Mouse (Mus musculus) CD4-positive helper T cell, adult 2 months (primary cell): Measurements from ENCODE around the gene Tmem30a.
A peak's percentile ranks its signal among the peaks of the same experiment; 100 is the strongest.

Source experiments
- DNase-seq: peaks from one replicate; pipeline ENCODE4 v3.0.0-alpha.2; 2012; ENCODE audit warnings: low read depth, missing footprints, low spot score

The Tmem30a gene

DNA sequence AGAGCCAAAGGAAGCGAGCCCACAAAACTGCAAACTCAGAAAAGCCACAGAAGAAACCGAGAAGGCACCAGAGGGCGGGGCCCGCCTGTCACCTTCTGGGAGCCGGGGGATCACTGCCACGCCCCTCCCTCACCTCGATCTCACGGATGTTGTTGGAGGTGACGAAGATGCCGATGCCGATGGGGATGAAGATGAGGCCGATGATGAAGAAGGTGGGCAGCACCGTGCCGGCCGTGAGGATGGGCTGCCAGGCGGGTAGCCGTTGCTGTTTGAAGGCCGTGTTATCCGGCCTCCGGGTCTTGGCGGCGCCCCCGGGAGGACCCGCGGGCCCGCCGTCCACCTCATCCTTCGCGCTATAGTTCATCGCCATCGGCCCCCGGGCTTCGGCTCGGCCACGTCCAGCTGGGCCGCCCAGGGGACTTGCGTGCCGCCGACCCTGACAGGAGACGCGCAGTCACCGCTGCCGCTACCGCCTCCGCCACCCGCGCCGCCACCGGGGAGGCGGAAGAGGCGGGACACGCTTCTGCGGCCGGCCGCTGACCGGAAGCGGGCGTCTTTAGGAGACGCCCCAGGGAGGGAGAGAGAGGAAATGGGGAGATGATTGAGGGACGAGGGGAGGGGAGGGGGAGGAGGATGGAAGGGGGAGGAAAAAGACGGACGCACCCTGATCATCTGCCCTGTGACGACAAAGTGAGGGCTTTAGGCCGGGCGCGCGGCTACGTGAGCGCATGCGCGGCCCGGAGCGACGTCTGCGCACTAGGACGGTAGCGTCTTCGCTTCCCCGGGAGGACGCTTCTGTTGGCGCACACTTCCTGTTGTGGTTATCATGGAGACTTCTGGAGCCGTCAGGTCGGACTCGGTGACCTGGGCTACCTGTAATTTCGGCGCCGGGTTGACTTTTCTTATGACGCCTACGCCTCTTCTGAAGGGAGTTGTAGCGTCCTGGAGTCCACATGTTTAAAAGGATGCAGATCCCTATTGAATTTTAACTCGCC lies at the start of gene Tmem30a:
Gene Tmem30a (minus strand): TSS at position 667 of the 995 bp plus-strand sequence.
- peak; percentile 98 for DNase-seq

DNA sequence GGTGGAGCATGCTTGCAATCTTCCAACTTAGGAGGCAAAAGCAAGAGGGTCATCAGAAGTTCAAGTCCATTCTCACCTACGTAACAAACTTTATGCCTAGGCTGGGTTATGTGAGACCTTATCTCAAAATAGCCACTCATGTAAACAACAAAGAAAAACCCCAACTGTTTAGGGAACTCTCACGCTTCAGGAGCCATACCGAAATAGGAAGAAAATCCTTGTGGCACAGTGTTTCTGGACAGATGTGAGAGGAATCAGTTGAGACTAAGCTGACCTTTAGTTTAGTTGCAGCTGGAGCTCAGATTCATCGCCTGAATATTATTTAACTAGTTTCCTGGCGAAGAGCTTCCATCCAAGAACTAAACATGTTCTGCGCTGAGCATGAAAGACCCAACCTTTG lies 49.3 kb upstream of the Tmem30a start:
- DNase-seq, result no peak

DNA sequence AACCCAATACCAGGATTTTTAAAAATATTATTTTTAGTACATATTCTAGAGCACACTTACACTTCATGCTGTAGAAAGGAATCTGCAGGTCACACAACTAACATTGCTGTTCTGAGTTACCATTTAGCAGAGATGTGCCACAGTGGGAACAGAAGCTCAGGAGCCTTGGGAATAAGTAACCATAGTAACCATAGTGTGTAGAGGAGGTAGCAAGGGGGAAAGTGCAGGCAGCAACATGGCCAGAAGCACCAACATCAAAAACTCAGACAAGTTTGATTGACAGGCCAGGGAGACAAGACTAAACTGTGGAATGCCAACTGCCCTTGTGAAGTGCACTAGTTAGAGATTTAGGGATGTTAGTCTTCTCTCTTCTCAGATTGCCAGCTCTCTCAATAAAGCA lies 48.7 kb upstream of the Tmem30a start:
- no peak for DNase-seq

DNA sequence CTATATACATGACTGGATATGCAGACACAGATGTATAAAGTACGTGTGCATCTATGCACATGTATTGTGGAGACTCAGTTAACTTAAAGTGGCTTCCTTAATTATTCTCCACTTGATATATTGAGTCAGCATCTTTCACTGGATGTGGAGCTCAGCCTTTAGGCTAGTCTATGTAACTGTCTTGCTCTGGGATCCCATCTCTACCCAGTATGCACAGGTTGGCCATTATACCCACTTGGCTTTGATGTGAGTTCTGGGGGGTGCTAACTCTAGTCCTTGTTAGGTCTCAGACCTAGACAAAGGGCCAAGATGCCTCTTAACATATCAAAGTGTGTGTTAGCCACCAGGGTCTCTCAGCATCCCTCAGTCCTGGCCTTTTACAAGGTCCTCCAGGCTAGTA lies 38.0 kb upstream of the Tmem30a start:
- no peak for DNase-seq

DNA sequence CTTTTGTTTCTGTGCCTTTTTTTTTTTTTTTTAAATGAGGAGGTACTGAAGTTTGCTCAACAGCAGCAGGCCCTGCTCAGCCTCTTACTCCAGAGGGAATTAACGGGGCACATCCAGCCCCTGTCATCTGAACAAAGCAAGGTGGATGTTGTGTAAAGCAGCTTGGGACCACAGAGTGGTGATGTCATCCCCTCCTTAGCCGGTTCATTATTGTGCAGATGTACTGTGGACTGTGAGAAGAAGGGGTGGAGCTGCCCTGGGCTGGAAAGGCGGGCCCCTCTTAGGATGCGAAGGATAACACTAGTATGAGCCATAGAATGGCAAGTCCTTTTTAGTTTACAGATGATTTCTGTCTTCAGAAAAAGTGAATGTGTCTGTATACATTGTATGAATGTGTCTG lies 37.6 kb upstream of the Tmem30a start:
- DNase-seq, result no peak

DNA sequence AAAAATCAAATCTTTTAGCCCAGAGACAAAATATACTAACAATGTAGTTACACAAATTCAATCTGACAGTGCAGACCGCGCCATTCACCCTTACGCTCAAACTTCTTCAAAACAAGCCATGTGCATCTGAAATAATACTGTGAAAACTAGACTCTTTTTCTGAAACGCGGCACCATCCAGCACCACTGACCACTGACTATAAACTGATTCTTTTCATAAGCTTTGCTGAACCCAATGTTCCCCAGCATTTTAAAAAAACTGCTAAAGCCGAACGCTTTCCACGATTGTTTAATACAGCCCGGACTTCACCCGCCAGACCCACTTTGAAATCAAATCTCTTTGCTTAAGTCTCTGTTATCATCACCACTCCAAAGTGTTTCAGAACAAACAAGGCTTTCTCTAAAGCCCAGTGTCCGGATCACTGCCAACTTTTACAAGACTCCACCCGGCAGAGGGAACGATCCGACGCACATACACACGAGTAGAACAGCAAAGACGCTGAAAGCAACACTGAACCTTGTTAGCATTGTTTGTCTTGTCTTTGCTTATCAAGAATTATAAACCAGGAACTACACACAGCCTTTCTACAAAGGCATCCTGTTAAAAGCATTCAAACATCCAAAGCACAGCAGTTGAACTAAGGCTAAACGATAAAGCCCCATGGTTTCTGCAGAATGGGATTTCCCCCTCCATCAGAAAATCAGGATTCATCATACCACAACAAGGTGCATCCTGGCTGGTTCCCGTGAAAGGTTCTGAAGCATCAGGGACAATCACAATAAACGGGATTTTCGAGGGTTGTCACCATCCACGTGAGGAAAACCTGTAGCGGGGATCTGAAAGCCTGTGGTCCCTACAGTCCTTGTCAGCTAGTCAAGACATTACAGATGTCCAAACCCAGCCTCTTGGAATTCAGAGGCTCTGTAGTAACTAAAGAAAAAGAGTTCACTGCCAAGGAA lies 36.8 kb upstream of the Tmem30a start:
- DNase-seq, result no peak

DNA sequence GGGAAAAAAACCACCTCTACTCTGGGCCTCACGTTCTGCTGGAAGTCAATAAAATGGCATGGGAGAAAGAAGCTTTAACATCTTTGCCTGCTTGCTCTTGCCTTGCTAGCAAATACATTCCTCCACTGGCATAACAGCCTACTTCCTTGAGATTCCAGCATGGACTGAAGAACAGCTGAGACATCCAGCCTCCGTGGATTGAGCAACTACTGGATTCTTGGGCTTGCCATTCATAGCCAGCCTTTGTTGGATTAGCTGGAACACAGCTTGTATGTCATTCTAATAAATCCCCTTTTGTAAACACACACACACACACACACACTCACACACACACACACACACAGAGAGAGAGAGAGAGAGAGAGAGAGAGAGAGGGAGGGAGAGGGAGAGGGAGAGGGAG lies 33.8 kb upstream of the Tmem30a start:
- DNase-seq, result no peak

DNA sequence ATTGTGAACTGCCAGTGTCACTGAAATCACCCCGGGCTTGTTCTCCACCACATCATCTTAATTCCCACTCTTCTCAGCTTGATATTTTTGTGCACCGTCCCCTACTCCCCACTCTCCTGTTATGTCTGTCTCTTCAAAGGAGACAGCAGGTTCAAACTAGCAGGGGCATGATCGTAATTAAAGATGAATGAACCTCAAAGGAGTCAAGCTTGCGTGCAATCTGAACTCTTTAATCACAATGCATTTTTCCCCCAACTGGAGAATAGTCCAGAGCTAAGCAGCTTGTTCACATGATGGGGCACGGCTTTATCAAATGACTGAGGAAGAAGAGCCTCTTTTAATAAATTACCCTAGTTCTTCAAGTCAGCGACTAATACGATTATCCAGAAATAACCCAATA lies 32.2 kb upstream of the Tmem30a start:
- no peak for DNase-seq

DNA sequence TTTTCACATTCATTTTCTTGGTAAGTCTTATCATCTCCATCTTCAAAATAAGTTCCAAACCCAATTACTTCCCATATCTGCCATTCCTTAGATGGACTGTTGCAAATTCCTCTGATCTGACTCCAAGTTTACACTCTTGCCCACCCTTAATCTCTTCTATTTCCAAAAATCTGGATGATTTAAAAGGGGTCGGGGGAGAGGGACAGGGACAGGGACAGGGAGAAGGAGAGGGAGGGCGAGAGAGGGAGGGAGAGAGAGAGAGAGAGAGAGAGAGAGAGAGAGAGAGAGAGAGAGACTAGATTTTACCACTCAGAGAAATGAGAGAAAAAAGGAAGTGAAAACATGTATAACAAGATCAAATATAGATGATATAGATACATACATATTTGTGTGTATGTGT lies 30.5 kb upstream of the Tmem30a start:
- DNase-seq, result no peak

DNA sequence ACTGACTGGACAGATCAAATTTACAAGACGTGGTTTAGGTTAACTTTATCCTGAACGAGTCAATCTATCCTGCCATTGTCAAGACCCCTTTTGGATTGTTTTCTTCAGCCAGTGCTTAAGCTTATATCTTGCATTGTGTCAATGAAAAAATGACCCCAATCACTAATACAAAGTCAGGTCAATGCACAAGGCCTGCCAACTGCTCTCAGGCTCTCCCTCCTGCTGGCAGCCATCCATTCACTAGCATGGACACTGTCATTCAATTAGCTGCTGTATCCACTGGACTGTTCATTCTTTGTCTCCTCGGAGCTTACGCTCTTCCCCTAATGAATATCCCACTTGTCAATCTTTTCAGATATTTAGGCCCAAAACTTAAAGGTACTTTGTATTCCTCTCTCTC lies 30.1 kb upstream of the Tmem30a start:
- no peak for DNase-seq

DNA sequence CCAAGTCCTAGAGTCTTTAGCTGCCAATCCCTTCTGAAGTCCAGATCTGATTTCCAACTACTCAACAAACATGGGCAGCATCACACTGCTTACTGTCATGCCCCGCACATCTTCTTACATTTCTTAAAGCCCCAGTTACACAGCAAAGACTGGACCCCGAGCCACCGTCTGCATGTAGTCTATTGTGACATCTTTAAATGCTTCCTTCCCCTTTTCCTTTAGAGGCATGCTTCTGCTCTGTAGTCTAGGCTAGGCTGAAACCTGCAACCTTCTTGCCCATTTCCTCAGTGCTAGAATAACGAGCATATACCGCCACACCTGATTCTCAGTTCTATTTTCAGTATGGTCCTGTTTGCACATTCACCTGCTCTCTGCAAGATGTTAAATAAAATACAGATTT lies 23.2 kb upstream of the Tmem30a start:
- DNase-seq, result no peak

DNA sequence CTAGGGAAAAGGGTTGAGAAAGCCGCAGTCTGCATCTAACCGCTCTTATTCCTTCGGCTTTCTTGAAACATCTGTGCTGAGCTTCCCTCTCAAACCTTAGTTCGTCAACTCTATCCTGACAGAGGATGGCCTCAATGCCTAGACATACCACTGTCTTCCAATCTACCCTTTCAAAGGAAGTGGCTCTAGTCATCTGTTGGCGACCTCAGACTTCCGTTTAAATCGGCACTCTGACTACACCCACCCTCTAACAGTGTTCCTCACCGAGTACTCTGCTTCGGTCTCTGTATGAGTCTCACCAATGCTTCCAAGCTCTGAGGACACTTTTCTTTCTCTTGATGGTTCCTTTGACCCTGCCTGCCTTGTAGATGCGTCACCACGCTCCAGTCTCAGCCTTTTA lies 22.7 kb upstream of the Tmem30a start:
- DNase-seq, result peak; percentile 45

DNA sequence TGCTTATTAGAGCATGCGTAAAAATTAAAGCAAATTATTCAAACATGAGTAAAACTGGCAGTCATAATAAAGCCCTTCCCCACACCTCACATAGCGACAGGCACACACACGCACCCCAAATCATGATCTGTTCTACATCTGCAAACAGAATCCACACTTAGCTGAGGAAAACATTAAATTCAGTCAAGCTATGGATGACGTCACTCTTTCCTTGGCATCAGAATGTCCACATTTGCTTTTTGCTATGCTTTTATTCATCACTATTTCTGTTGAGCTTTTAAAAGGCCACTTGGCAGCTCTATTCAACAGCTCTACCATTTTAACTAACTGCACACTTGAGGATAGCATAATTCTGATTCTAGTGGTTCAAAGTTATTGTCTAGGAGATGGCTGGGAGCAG lies 21.3 kb upstream of the Tmem30a start:
- no peak for DNase-seq

DNA sequence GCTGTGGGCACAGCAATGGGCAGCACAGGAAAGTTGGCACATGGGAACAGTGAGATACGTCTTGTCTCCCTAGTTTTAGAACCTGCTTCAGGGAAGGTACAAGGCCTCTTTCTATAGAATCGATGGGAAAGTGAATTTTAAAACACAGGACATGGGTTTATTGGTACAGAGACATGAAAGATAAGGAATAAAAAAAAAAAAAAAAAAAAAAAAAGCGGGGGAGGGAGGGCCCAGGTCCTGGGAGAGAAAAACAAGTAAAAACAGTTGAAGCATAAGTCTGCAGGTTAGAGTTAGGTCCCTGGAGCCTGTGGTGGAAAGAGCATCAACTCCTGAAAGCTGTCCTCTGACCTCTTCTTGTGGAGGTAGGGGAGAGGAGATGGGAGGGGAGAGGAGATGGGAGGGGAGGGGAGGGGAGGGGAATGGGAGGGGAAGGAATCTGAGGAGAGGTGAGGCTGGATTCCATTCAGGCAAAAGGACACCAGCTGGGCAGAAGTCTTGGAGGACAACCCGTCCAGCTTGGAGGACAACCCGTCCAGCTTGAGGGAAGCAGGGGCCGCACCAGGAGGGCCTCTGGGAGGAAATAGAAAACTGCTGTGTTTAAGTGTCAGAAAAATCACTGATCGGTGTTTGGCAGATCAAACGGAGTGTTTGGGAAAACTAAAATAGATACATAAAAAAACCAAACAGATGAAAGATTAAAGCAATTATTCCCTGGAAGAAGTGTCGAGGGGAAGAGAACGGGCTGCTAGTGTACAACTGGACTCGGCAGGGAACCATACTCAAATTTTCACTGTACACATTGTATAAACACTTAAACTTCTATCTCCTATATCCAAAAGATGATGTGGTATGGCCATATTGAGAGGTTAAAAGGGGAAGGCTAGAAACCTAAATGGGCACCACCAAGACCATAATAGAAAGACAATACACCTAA lies 17.9 kb upstream of the Tmem30a start:
- DNase-seq, result no peak

DNA sequence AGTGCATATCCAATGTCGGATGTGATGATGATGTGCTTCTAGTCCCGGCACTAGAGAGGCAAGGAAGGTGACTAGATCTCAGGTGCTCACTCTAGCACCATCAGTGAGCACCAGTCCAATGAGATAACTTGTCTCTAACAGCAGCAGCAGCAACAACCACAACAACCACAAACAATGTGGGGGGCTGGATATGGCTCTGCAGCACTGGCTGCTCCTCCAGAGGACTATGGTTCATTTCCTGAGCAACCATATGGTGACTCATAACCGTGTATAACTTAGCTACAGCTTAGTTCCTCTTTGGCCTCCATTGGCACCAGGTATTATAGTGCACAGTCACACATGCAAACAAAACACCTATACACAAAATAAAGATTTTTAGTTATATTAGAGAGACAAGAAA lies 17.2 kb upstream of the Tmem30a start:
- DNase-seq, result peak; percentile 41

DNA sequence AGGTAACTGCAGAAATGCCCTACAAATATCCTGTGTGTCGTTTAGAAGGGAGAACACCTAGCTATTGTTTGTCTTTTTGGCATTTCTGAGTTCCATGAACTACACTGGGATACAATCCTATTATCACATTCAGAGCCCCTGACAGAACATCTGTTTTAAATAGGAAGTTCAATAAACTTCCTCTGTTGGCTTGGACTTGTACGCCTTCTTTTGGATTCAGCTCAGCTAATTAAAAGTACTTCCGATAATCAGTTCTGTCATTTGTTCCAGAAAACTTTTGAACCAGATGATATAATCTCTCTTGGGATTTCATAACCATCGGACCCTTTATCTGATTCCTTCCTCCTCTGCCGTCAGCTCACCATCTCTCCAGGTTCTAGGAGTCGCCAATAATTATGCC lies 16.1 kb upstream of the Tmem30a start:
- no peak for DNase-seq

DNA sequence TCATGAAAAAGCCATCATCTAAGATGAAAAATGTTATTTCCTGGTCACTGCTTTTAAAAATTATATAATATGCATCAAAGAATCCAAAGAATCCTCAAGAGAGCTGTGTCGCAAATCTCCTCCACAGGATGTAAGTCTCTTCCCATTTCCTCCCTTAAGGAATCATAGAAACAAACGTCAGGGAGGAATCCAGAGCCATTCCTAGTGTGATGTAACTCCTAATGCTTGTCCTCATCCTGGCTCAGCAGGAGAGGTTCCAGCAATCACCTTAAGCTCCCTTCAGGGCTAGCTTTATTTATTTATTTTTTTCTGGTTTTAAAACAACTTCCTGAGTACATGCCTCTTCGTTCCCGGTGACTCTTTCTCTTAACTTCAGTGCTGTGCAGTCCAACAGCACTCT lies 13.9 kb upstream of the Tmem30a start:
- no peak for DNase-seq

DNA sequence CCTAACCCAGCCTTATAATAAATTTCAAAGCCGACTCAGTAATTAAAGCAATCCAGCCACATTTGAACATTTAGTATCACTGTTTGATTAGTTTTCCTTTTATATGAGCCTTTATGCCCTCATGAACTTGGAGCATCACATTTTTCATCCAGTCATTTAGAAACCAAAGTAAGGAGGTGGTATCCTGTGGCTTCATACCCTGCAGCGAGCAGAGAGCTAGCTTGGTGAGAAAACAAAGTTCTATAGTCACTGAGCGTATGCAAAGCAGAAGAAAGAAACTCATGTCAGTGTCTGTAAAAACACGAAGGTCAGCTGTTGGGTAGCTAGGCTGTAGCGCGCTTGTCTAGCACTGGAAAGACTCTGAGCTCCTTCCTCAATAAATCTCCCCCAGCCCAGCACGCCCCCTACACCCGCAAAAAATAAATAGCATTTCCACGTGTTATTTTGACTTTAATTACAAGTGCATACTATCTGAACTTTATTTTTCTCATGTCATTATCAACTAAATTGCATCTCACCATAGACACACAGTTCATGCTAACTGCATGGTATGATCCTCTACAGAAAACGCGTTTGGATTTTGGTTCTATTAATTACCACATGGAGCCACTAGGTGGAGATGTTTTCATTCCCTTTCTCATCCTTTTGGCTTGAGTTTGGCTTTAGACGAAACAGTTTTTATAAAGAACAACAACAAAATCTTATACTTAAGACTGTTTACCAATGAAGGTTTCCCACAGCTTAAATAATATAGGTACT lies 13.2 kb upstream of the Tmem30a start:
- DNase-seq, result peak; percentile 67

DNA sequence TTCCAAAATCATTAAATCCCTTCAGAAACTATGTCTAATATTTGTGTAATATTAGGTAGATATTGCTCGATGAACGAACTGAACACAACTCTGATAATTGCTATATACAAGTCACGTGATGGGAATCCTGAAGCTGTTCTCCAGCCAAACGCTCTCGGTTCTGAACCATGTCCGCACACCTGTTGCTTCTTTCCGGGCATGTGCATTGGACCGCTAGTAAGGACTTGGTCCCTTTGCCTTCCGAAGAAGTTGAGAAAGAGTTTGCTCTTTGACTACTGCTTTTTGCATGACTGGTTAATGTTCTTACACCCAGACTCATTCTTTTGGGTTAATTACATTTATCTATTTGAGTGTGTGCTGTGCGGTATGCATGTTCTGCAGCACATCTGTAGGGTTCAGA lies 12.1 kb upstream of the Tmem30a start:
- no peak for DNase-seq

DNA sequence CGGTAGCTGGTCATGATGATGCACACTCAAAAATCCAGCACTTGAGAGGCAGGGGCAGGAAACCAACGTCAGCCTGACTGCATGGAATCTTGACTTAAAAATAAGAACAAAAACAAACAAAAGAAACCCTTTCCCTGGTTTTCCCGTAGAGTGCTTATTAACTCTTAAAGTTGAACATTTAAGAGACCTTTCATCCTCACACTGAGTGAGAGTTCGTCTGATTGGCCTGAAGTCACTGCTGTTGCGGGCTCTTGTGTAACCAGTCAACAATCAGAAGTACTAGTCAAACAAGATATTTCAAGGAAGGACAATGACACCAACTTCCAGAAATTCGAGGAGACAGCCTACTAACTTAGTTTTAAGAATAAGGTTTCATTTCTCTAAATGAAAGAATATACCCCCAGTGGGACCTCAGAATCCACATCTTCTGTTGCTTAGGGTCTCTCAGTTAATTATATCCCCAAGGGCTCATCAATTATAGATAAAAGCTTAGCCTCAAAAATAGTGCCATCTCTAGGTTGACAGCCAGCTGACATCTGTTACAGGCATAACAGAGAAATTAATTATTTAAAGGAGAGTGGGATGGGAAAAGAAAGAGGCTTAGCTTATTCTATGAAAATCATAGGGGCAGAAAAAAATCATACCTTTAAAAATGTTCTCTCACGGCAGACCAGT lies 3.3 kb upstream of the Tmem30a start:
- no peak for DNase-seq
